Mouse (Mus musculus): ENCODE results near the gene Dnah11.

DNA sequence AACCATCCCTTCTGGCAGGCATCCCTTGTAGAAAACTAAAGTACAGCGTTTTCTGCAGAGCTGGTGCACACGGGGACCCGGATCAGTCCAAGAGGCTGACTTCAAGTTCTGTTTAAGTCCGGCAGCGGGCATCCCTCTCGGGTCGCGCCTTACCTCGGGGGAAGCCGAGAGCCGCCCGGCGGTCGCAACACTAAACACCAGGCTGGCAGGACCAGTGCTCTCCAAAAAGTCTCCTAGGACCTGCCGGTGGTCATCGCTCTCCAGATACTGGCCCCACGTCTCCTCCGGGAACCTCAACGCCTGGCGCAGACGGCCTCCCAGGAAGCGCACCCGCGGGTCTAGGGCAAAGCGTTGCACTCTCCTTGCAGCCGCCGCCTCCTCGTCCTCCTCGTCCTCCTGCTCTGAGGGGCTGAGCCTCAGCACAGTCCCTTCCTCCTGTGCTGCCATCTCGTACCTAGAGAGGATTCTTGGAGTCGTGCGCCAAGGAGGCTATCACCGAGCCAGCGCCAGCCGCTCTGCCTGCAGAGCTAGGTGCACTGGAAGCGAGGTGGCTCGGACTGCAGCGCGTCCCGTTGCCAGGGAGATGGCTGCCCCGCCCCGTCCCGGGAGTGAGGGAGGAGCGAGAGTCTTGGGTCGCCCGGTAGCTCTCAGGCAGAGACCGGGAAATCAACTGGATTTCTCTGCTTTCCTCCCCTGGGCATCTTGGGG lies at the start of gene Dnah11:
- TF ChIP-seq CTCF (conservative IDR thresholded peaks at IDR 0.05; ENCODE audit: low read length) (no peak), NANOG (IDR thresholded peaks at IDR 0.05; ENCODE audit: borderline replicate concordance, low read length) (no peak)

Data from E14TG2a.4 (cell line).